Mouse (Mus musculus): ENCODE measurements around the gene Hnrnpf.

- TF ChIP-seq CTCF (conservative IDR thresholded peaks at IDR 0.05; ENCODE audit: insufficient read depth, insufficient read length, low read depth, low read length) (no peak), POLR2A (IDR thresholded peaks at IDR 0.05; ENCODE audit: low read depth, low read length) (no peak)
Observed at GRCm38 (mm10) chr6:117916205-117916736, 16.1 kb downstream of the Hnrnpf start.

Measured in kidney, adult 2 months (tissue).